Mouse (Mus musculus): Measurements from ENCODE around the gene Zfp65. TPM values are rescaled to one million over a fixed set of nuclear protein-coding genes. Genes with fewer than 3 reads are reported as not detected.

The Zfp65 gene
- polyA plus RNA-seq (2017; shearing (Covaris generic)), result 1 to 10 TPM; 5.8 to 6.7 TPM

DNA sequence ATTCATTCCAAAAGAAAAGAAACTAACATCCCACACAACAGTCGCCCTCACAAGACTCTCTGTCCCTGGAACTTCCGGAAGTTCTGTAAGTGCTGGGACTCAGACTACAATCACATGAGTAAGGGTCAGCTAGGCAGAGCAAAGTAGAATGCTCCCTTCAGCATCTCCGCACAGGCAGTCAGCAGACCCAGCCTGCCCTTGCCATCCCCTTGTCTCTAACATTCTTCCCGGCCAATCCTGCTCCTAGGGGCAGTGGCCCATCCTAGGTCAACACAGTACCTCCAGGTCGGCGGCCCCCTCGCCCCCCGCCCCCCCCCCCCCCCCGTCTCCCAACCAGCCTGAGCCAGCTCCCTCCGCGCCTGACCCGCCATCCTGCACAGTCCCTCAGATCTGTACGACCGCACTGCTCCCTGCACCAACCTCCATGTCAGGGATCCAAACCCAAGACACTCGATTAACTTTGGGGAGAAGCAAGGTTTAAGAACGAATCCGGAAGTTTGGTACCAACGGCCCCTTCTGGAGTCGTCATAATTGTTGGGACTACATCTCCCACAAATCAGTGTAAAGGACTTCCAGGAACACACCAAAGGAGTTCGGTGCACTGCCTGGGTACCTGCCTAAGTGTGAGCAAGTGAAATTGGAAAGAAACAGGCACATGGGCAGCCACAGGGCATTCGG is at the start of gene Zfp65:
Gene Zfp65 (minus strand): TSS at position 533 of the 678 bp plus-strand sequence.

DNA sequence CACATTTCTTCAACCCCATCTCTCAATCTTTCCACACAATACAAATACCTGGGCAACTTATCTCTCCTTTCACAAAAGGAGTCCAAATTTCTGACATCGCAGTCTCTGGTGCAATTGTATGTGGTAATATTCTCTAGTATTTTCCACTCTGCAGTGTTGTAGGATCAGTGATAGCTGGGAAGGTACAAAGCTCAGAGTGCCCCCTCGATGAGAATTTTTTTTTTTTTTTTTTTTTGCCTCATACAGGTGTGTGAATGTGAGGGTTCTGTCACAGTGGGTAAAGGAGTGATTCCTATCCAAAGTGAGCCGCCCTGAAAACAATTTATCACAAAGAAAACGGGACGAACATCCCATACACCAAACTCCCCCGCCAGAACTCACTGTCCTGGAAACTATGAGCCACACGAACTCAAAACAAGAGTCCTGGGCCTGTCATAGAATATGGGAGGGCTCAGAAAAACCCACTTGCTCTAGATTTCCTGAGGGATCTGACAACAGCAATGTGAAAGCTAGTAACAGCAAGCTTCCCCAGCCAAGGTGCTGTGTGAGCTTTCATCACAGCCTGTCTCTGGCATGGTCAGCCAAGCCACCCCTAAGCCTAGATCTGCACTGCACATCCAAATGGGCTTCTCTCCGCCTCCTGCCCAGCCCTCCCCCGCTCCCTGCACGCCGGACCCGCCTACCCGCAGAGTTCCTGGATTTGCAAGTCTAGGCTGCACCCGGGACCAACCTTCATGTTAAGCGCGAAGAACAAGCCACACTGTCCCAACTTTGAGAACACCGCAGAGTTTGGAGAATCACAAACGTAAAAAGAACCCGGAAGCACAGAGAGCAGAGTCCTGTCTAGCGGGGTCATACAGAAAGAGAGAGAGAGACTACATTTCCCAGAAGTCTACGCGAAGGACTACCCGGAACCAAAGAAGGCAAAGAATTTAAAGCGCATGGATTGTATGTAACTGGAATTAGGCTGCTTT is 25.6 kb upstream of the Zfp65 start, which contains the start of gene Zfp85:
Gene Zfp85 (minus strand): TSS at position 896 of the 974 bp plus-strand sequence.

DNA sequence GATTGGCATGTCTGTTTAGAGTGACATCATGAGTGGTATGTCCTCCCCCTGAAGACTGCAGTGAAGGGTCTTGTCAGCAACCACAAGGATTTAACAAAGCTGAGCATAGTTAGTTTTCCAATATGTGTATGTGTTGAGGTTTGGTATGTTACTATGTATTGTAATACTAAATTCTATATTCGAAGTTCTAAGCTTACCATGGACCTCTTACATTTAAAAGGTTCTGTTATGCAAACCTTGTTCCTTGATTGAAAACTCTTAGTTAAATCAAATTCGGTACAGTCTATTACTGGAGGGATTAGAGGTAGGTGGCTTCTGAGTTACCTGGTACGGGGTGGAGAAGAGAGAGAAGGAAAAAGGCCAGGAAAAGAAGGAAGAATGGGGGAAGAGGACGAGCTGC is 42.0 kb downstream of the Zfp65 start, which contains the start of gene Zfp738:
Gene Zfp738 (minus strand): TSS at position 101 of the 400 bp plus-strand sequence.

Other genes with a start within 250 kb of the Zfp65 start
- 10 to 100 TPM in 1 of 2 experiments, 1 to 10 TPM in 1; 7.6 to 13.0 TPM for gene Zfp874b, start 244.9 kb downstream of the Zfp65 start, polyA plus RNA-seq (2017; shearing (Covaris generic))
- 10 to 100 TPM; 14.6 to 21.7 TPM for gene Zfp58, start 228.6 kb downstream of the Zfp65 start, polyA plus RNA-seq (2017; shearing (Covaris generic))
- gene Gm26965, start 203.0 kb downstream of the Zfp65 start, polyA plus RNA-seq (2017; shearing (Covaris generic)), result under 1 TPM in 1 of 2 experiments, not detected in 1; 0.36 TPM
- gene Zfp87, start 203.0 kb downstream of the Zfp65 start, polyA plus RNA-seq (2017; shearing (Covaris generic)), result 10 to 100 TPM; 37.3 to 43.0 TPM
- 10 to 100 TPM; 16.6 to 20.8 TPM for gene Zfp748, start 175.3 kb downstream of the Zfp65 start, polyA plus RNA-seq (2017; shearing (Covaris generic))
- 1 to 10 TPM; 5.5 to 5.8 TPM for gene Zfp729b, start 119.5 kb downstream of the Zfp65 start, polyA plus RNA-seq (2017; shearing (Covaris generic))
- gene Gm49345, start 91.4 kb downstream of the Zfp65 start, polyA plus RNA-seq (2017; shearing (Covaris generic)), result 1 to 10 TPM; 1.0 to 3.9 TPM
- gene Zfp729a, start 91.4 kb downstream of the Zfp65 start, polyA plus RNA-seq (2017; shearing (Covaris generic)), result 1 to 10 TPM; 6.9 to 8.2 TPM
- gene Zfp738, start 42.1 kb downstream of the Zfp65 start, polyA plus RNA-seq (2017; shearing (Covaris generic)), result 10 to 100 TPM; 20.8 to 23.2 TPM
- 1 to 10 TPM; 8.2 to 9.0 TPM for gene Zfp85, start 26.1 kb upstream of the Zfp65 start, polyA plus RNA-seq (2017; shearing (Covaris generic))
- 1 to 10 TPM in 1 of 2 experiments, under 1 TPM in 1; 0.90 to 1.2 TPM for gene Zfp493, start 50.5 kb upstream of the Zfp65 start, polyA plus RNA-seq (2017; shearing (Covaris generic))
- 1 to 10 TPM; 4.0 to 8.7 TPM for gene Zfp273, start 84.6 kb upstream of the Zfp65 start, polyA plus RNA-seq (2017; shearing (Covaris generic))
- gene Gm10037, start 101.9 kb upstream of the Zfp65 start, polyA plus RNA-seq (2017; shearing (Covaris generic)), result 1 to 10 TPM in 1 of 2 experiments, not detected in 1; 2.2 TPM
- 1 to 10 TPM in 1 of 2 experiments, under 1 TPM in 1; 0.59 to 4.2 TPM for gene BC048507, start 134.2 kb upstream of the Zfp65 start, polyA plus RNA-seq (2017; shearing (Covaris generic))